Mouse (Mus musculus) MEL (cell line): ENCODE measurements around the gene Exd2.

Experiments used
- CHD1 ChIP-seq: IDR thresholded peaks from 2 replicates; pipeline ENCODE4 v1.6.1; 2012; ENCODE audit warnings: low read depth, mild to moderate bottlenecking, inconsistent platforms, low read length, improper control_type of control experiment
- CHD2 ChIP-seq: IDR thresholded peaks from 2 replicates; pipeline ENCODE4 v1.6.1; 2011; ENCODE audit warnings: low read length, improper control_type of control experiment
- CTCF ChIP-seq, 3 experiments: IDR thresholded peaks in 2 of 3; conservative IDR thresholded peaks in 1 of 3; 2 replicates each; pipeline ENCODE4 v1.5.1; 2011 to 2012; ENCODE audit warnings: low read length in 3 of 3, low read depth in 2 of 3, mild to moderate bottlenecking in 2 of 3, improper control_type of control experiment in 1 of 3, inconsistent platforms in 1 of 3, mixed read lengths in 1 of 3, moderate library complexity in 1 of 3; ENCODE audit not compliant: control insufficient read depth in 1 of 3, insufficient read depth in 1 of 3, poor library complexity in 1 of 3, severe bottlenecking in 1 of 3
- GATA1 ChIP-seq: IDR thresholded peaks from 2 replicates; pipeline ENCODE4 v1.6.1; 2011; ENCODE audit warnings: low read depth, low read length, improper control_type of control experiment
- KAT2A ChIP-seq: conservative IDR thresholded peaks from 2 replicates; pipeline ENCODE4 v1.6.1; 2012; ENCODE audit warnings: low read depth, low read length, improper control_type of control experiment, inconsistent platforms
- NELFE ChIP-seq: IDR thresholded peaks from 2 replicates; pipeline ENCODE4 v1.6.1; 2011; ENCODE audit warnings: low read depth, low read length, improper control_type of control experiment
- POLR2A ChIP-seq, 2 experiments: IDR thresholded peaks; 2 replicates each; pipeline ENCODE4 v1.6.1; 2011 to 2012; ENCODE audit warnings: low read length in 2 of 2, mild to moderate bottlenecking in 2 of 2, control low read depth in 1 of 2, improper control_type of control experiment in 1 of 2, low read depth in 1 of 2, moderate library complexity in 1 of 2; ENCODE audit not compliant: control insufficient read depth in 1 of 2, insufficient read depth in 1 of 2, poor library complexity in 1 of 2
- POLR2AphosphoS5 ChIP-seq: IDR thresholded peaks from 2 replicates; pipeline ENCODE4 v1.6.1; 2012; ENCODE audit warnings: low read depth, borderline replicate concordance, mild to moderate bottlenecking, inconsistent platforms, low read length, moderate library complexity, mixed read lengths
- RCOR1 ChIP-seq: IDR thresholded peaks from 2 replicates; pipeline ENCODE4 v1.6.1; 2012; ENCODE audit warnings: low read depth, mild to moderate bottlenecking, inconsistent platforms, low read length, improper control_type of control experiment
- SIN3A ChIP-seq: IDR thresholded peaks from 2 replicates; pipeline ENCODE4 v1.6.1; 2012; ENCODE audit warnings: low read length, improper control_type of control experiment, inconsistent platforms
- USF2 ChIP-seq, 2 experiments: IDR thresholded peaks; 2 replicates each; pipeline ENCODE4 v1.6.1; 2011 to 2012; ENCODE audit warnings: improper control_type of control experiment in 2 of 2, low read length in 2 of 2, borderline replicate concordance in 1 of 2, inconsistent platforms in 1 of 2, low read depth in 1 of 2, mild to moderate bottlenecking in 1 of 2; ENCODE audit not compliant: insufficient read depth in 1 of 2
- ZMIZ1 ChIP-seq: IDR thresholded peaks from 2 replicates; pipeline ENCODE4 v1.6.1; 2012; ENCODE audit warnings: low read depth, mild to moderate bottlenecking, inconsistent platforms, low read length, improper control_type of control experiment, moderate library complexity

DNA sequence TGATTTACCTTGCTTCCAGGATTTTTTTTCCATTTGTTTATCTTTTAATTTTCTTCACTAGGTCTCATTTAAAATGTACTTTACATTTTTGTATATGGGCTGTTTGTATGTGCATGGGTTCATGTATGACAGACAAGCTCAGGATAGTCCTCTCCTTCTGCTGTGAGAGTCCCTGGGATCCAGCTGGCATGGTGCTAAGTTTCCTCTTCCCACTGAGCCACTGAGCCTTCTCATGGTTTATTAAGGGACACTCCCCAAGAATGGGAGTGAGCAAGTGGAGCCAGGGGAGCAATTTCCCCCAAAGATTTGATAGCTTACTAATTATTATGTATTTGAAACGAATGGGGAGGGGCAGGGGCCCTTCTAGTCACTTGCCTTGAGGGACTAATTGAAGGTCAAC lies 37.6 kb downstream of the Exd2 start:
- TF ChIP-seq CTCF (IDR thresholded peaks at IDR 0.05 in 2 of 3, conservative IDR thresholded peaks at IDR 0.05 in 1 of 3; ENCODE audit: control insufficient read depth in 1 of 3, insufficient read depth in 1 of 3, low read depth in 2 of 3, low read length in 3 of 3, poor library complexity in 1 of 3, severe bottlenecking in 1 of 3): no peak
- TF ChIP-seq USF2 (IDR thresholded peaks at IDR 0.05; ENCODE audit: borderline replicate concordance in 1 of 2, insufficient read depth in 1 of 2, low read depth in 1 of 2, low read length in 2 of 2): no peak
- no peak for TF ChIP-seq GATA1
- no peak for TF ChIP-seq SIN3A
- no peak for TF ChIP-seq CHD2
- TF ChIP-seq POLR2AphosphoS5: no peak
- no peak for TF ChIP-seq CHD1
- no peak for TF ChIP-seq POLR2A (IDR thresholded peaks at IDR 0.05; ENCODE audit: control insufficient read depth in 1 of 2, insufficient read depth in 1 of 2, low read depth in 1 of 2, low read length in 2 of 2, poor library complexity in 1 of 2)
- no peak for TF ChIP-seq RCOR1
- TF ChIP-seq NELFE: no peak
- no peak for TF ChIP-seq KAT2A
- no peak for TF ChIP-seq ZMIZ1
